Mouse (Mus musculus) small intestine, adult 2 months (tissue): ENCODE data around the gene Zdhhc13. TPM values are rescaled to one million over a fixed set of nuclear protein-coding genes. Genes with fewer than 3 reads are reported as not detected.

ENCODE experiments used
- H3K27ac ChIP-seq: fragments of 200-500 bp; 2 replicates; pipeline ENCODE4 v1.5.1; 2012; ENCODE audit warnings: low read depth, low read length, control low read depth, inconsistent platforms; ENCODE audit not compliant: insufficient read depth
- H3K27me3 ChIP-seq: fragments of 200-500 bp; 2 replicates; pipeline ENCODE4 v1.6.1; 2012; ENCODE audit warnings: mild to moderate bottlenecking, moderate library complexity, low read length, inconsistent platforms; ENCODE audit not compliant: control insufficient read depth, insufficient read depth
- H3K36me3 ChIP-seq: fragments of 200-500 bp; 2 replicates; pipeline ENCODE4 v1.6.1; 2012; ENCODE audit warnings: mild to moderate bottlenecking, low read length, control low read depth, inconsistent platforms; ENCODE audit not compliant: control insufficient read depth, insufficient read depth
- H3K4me1 ChIP-seq: fragments of 200-500 bp; 2 replicates; pipeline ENCODE4 v1.6.1; 2012; ENCODE audit warnings: low read length, inconsistent platforms, mixed read lengths; ENCODE audit not compliant: control insufficient read depth, insufficient read depth, insufficient read length
- H3K4me3 ChIP-seq: fragments of 200-500 bp; 2 replicates; pipeline ENCODE4 v1.5.1; 2012; ENCODE audit warnings: low read depth, mild to moderate bottlenecking, control low read depth, inconsistent platforms, low read length, moderate library complexity
- CTCF ChIP-seq: fragments of 200-500 bp; IDR thresholded peaks from 2 replicates; pipeline ENCODE4 v1.5.1; 2012; ENCODE audit warnings: low read depth, mild to moderate bottlenecking, control low read depth, inconsistent platforms, low read length, moderate library complexity, mixed read lengths; ENCODE audit not compliant: insufficient replicate concordance, insufficient read length; ENCODE audit errors: extremely low read depth
- POLR2A ChIP-seq: fragments of 200-500 bp; IDR thresholded peaks from 2 replicates; pipeline ENCODE4 v1.6.1; 2012; ENCODE audit warnings: low read depth, mild to moderate bottlenecking, control low read depth, inconsistent platforms, low read length, moderate library complexity
- WGBS: fragments of 180-500 bp; shearing (Covaris S2); methylation state at CpG from one replicate; pipeline ENCODE4 v1.1.7; 2018; 5-methylcytosine and 5-hydroxymethylcytosine counted together
- polyA plus RNA-seq: library from polyadenylated mRNA; depleted of rRNA; stranded (reverse); fragments of >200 nt; gene quantifications from 2 replicates; pipeline ENCODE4 v1.2.3, GENCODE M21; 2012

Gene Zdhhc13
- polyA plus RNA-seq, 1 experiment, result 6.8 TPM

- peaks cover 3% of the 10 kb centered on the region; the same call in 1 of the 2 replicates for H3K4me1 ChIP-seq
- H3K4me3 ChIP-seq, result no peak overlapping the region
- 65% methylated on average over 2 of the region's 2 CpGs for WGBS
- TF ChIP-seq POLR2A (no peak), CTCF (no peak)
- no peaks in the 10 kb centered on the region for H3K27me3 ChIP-seq
- H3K27ac ChIP-seq, result no peak overlapping the region
- no peaks in the 10 kb centered on the region for H3K36me3 ChIP-seq
Measured at GRCm38 (mm10) chr7:48840545-48840944, 51.7 kb downstream of the Zdhhc13 start.

GRCm38 (mm10) chr7:48841538-48841937 is 52.7 kb downstream of the Zdhhc13 start:
- H3K36me3 ChIP-seq, result no peaks in the 10 kb centered on the region
- no peaks in the 10 kb centered on the region for H3K27me3 ChIP-seq
- 72% methylated on average over 4 of the region's 4 CpGs for WGBS

GRCm38 (mm10) chr7:48842353-48842752 is 53.5 kb downstream of the Zdhhc13 start:
- Histone ChIP-seq H3K36me3 (no peaks in the 10 kb centered on the region), H3K27ac (no peak overlapping the region), H3K4me1 (peaks cover 3% of the 10 kb centered on the region; the same call in 1 of the 2 replicates), H3K4me3 (no peak overlapping the region), H3K27me3 (no peaks in the 10 kb centered on the region)
- WGBS, result 46% methylated on average over 3 of the region's 3 CpGs
- TF ChIP-seq POLR2A, result no peak
- no peak for TF ChIP-seq CTCF

More at GRCm38 (mm10) chr7:48841538-48841937, 52.7 kb downstream of the Zdhhc13 start:
- no peak overlapping the region for H3K4me3 ChIP-seq
- H3K4me1 ChIP-seq, result peaks cover 3% of the 10 kb centered on the region; the same call in 1 of the 2 replicates
- no peak for TF ChIP-seq CTCF
- TF ChIP-seq POLR2A, result no peak
- H3K27ac ChIP-seq, result no peak overlapping the region

- TF ChIP-seq POLR2A (no peak), CTCF (no peak)
- no peak overlapping the region for H3K4me3 ChIP-seq
- no peaks in the 10 kb centered on the region for H3K36me3 ChIP-seq
- H3K27ac ChIP-seq, result no peak overlapping the region
- peaks cover 3% of the 10 kb centered on the region; the same call in 1 of the 2 replicates for H3K4me1 ChIP-seq
- WGBS, result 81% methylated on average over 5 of the region's 5 CpGs
- no peaks in the 10 kb centered on the region for H3K27me3 ChIP-seq
Measured at GRCm38 (mm10) chr7:48843541-48843940, 54.7 kb downstream of the Zdhhc13 start.

- Histone ChIP-seq H3K4me1 (peaks cover 3% of the 10 kb centered on the region; the same call in 1 of the 2 replicates), H3K27ac (no peak overlapping the region), H3K4me3 (no peak overlapping the region), H3K27me3 (no peaks in the 10 kb centered on the region), H3K36me3 (no peaks in the 10 kb centered on the region)
- TF ChIP-seq CTCF, result no peak
- no peak for TF ChIP-seq POLR2A
- WGBS, result 63% methylated on average over 12 of the region's 12 CpGs
Measured at GRCm38 (mm10) chr7:48845213-48845973, 56.6 kb downstream of the Zdhhc13 start.

- peaks cover 3% of the 10 kb centered on the region; the same call in 1 of the 2 replicates for H3K4me1 ChIP-seq
- H3K4me3 ChIP-seq, result no peak overlapping the region
- no peak for TF ChIP-seq POLR2A
- TF ChIP-seq CTCF, result no peak
- 80% methylated on average over 6 of the region's 6 CpGs for WGBS
- no peaks in the 10 kb centered on the region for H3K36me3 ChIP-seq
- H3K27ac ChIP-seq, result no peak overlapping the region
- no peaks in the 10 kb centered on the region for H3K27me3 ChIP-seq
Measured at GRCm38 (mm10) chr7:48846755-48847154, 58.0 kb downstream of the Zdhhc13 start.

- WGBS, result 81% methylated on average over 11 of the region's 11 CpGs
- Histone ChIP-seq H3K36me3 (no peaks in the 10 kb centered on the region), H3K4me1 (peaks cover 3% of the 10 kb centered on the region; the same call in 1 of the 2 replicates), H3K27ac (no peak within 1 kb of the TSS), H3K4me3 (no peak within 1 kb of the TSS), H3K27me3 (no peaks in the 10 kb centered on the region)
- TF ChIP-seq POLR2A (no peak), CTCF (no peak)
Measured at GRCm38 (mm10) chr7:48847820-48848650, 59.2 kb downstream of the Zdhhc13 start, which contains the start of gene Csrp3. Csrp3 (minus strand) TSS chr7:48848033.
